Mouse (Mus musculus) midbrain, embryonic 13.5 days (tissue): ENCODE measurements around the gene Baz1b. TPM values are rescaled to one million over a fixed set of nuclear protein-coding genes. Genes with fewer than 3 reads are reported as not detected.

ENCODE experiments used
- ATAC-seq: fragments of 200-750 bp; cut with Nextera tagmentation; 2 replicates; pipeline ENCODE4 v1.8.0; 2017; ENCODE audit warnings: mild to moderate bottlenecking, moderate TSS enrichment, moderate library complexity
- H3K27ac ChIP-seq: fragments of 300-500 bp; sonication (generic); 2 replicates; pipeline ENCODE4 v1.5.1; 2015; ENCODE audit warnings: inconsistent platforms, mild to moderate bottlenecking, moderate library complexity
- H3K27me3 ChIP-seq: fragments of 300-500 bp; sonication (generic); 2 replicates; pipeline ENCODE4 v1.6.1; 2015; ENCODE audit warnings: mild to moderate bottlenecking, inconsistent platforms
- H3K36me3 ChIP-seq: fragments of 300-500 bp; sonication (generic); 2 replicates; pipeline ENCODE4 v1.6.1; 2015; ENCODE audit warnings: mild to moderate bottlenecking, inconsistent platforms
- H3K4me1 ChIP-seq: fragments of 300-500 bp; sonication (generic); replicated peaks from 2 replicates; pipeline ENCODE4 v1.6.1; 2015; ENCODE audit warnings: inconsistent platforms
- H3K4me2 ChIP-seq: fragments of 300-500 bp; sonication (generic); replicated peaks from 2 replicates; pipeline ENCODE4 v1.6.1; 2015; ENCODE audit warnings: moderate library complexity, mild to moderate bottlenecking, inconsistent platforms
- H3K4me3 ChIP-seq: fragments of 300-500 bp; sonication (generic); replicated peaks from 2 replicates; pipeline ENCODE4 v1.5.1; 2015; ENCODE audit warnings: mild to moderate bottlenecking, inconsistent platforms
- H3K9ac ChIP-seq: fragments of 300-500 bp; sonication (generic); replicated peaks from 2 replicates; pipeline ENCODE4 v1.6.1; 2015; ENCODE audit warnings: mild to moderate bottlenecking, inconsistent platforms
- H3K9me3 ChIP-seq: fragments of 300-500 bp; sonication (generic); 2 replicates; pipeline ENCODE4 v1.6.1; 2016; ENCODE audit warnings: mild to moderate bottlenecking, inconsistent platforms
- WGBS: fragments of 180-500 bp; shearing (Covaris S2); methylation state at CpG from one replicate; pipeline ENCODE4 v1.1.7; 2015; 5-methylcytosine and 5-hydroxymethylcytosine counted together
- polyA plus RNA-seq: library from polyadenylated mRNA; unstranded; fragments of >200 nt; fragmentation: Nextera tagmentation; extraction: Ambion mirVana; gene quantifications from 2 replicates; pipeline ENCODE4 v1.2.1, GENCODE M21; 2015

The Baz1b gene
- polyA plus RNA-seq: 40.0 and 44.3 TPM in 2 replicates

DNA sequence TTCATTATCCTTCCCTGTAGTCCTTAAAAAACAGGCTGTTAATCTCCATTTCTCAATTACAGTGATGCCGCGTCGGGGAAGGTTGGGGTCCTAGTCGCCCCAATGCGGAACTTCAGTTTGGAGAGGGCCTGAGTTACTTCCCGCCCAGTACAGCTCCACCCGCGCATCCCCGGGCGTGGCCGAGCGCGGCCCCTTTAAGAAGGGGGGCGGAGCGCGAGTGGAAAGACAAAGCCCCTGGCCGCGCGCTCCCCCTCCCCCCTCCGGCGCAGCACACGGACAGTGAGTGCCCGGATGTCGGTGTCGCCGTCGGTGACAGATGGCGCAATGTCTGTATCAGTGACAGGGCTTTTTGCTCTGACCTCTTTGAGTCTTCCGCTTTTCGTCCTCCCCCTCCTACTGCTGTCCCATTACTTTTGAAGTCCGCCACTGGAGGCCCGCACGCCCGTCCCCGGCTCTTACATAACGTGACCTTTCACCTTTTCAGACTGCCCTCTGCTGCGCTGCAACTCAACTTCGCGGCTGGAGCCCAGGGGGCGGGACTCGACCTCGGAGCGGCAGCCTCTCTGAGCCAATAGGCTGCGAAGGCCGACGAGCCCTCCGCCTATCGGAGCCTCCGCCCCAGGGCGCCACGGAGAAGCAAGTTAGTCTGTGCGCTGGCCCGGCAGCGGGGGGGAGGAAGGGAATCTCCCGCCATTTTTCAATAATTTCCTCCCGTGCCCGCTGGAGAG is at the start of gene Baz1b:
Gene Baz1b, plus strand, starts transcription at position 644 of the 728 bp plus-strand sequence.
- peaks cover 6% of the 10 kb centered on the region; the same call in 1 of the 2 replicates for H3K9me3 ChIP-seq
- peak within 1 kb of the TSS; percentile 98 for H3K9ac ChIP-seq
- H3K4me3 ChIP-seq: peak within 1 kb of the TSS; percentile 98
- no peaks in the 10 kb centered on the region for H3K27me3 ChIP-seq
- H3K4me1 ChIP-seq: peaks cover 33% of the 10 kb centered on the region
- H3K36me3 ChIP-seq: peaks cover 18% of the 10 kb centered on the region
- WGBS: under 1% methylated on average over 57 of the region's 57 CpGs
- H3K27ac ChIP-seq: peak within 1 kb of the TSS; percentile 98
- ATAC-seq: peak; percentile 98
- H3K4me2 ChIP-seq: peak within 1 kb of the TSS; percentile 92

DNA sequence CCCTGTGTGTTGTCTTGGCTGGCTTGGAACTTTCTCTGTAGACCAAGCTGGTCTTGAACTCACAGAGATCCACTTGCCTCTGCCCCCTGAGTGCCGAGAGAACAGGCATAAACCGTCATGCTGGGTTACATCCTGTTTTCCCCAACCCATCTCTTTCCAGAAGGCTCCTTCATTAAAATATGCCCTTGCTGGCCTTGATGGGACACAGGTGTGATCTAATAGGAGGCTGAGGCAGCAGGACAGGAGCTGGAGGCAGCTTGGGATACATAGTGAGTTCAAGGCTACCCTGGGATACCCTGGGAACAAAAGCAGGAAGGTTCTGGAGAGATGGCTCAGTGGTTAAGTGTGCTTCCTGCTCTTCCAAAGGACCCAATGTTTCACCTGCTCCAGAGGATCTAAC is 47.2 kb upstream of the Baz1b start:
- no peak overlapping the region for H3K9ac ChIP-seq
- WGBS: 74% methylated on average over 2 of the region's 2 CpGs
- no peaks in the 10 kb centered on the region for H3K4me1 ChIP-seq
- ATAC-seq: no peak
- peaks cover 8% of the 10 kb centered on the region for H3K27me3 ChIP-seq
- no peak overlapping the region for H3K27ac ChIP-seq
- H3K36me3 ChIP-seq: no peaks in the 10 kb centered on the region
- H3K9me3 ChIP-seq: no peaks in the 10 kb centered on the region
- H3K4me3 ChIP-seq: no peak overlapping the region
- no peak overlapping the region for H3K4me2 ChIP-seq

DNA sequence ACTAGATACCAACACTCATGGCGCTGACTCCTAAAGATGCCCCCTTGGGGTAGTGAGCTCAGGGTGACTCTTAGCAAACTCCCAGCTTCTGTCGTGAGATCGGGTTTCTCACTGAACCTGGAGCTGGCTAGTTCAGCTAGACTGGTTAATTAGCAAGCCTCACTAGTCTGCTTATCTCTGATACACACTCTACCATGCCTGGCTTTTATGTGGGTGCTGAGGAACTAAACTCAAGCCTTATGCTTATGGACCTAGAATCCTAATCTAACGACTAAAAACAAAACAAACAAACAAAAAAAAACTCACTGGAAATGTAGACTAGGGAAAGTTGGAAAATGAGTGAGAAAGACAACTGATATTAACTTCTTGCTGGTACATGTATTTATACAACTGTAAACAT is 42.6 kb upstream of the Baz1b start:
- Histone ChIP-seq H3K4me2 (no peak overlapping the region), H3K27ac (no peak overlapping the region), H3K27me3 (no peaks in the 10 kb centered on the region), H3K4me1 (peaks cover 10% of the 10 kb centered on the region), H3K36me3 (no peaks in the 10 kb centered on the region), H3K9me3 (no peaks in the 10 kb centered on the region), H3K9ac (no peak overlapping the region), H3K4me3 (no peak overlapping the region)
- no peak for ATAC-seq
- 70% methylated on average over 4 of the region's 4 CpGs for WGBS

DNA sequence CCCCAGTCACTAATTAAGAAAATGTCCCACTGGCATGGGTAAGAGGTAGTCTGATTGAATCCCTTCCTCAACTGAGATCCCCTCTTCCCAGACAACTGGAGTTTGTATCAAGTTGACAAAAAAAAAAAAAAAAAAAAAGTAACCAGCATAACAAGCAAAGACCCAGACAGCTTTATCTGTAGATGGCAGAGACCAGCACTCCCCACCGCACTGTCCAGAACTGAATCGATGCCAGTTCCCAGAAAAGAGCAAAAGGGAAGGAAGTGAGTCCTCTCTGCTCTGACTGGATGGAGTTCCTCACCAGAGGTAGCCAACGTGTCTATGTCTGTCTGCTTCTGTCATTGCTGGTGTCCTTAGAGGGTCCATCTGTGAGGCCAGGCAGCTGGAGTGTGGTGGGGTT is 41.5 kb upstream of the Baz1b start:
- no peak overlapping the region for H3K4me2 ChIP-seq
- no peak overlapping the region for H3K9ac ChIP-seq
- H3K27ac ChIP-seq: no peak overlapping the region
- 85% methylated on average over 3 of the region's 3 CpGs for WGBS
- no peaks in the 10 kb centered on the region for H3K27me3 ChIP-seq
- H3K4me1 ChIP-seq: peaks cover 17% of the 10 kb centered on the region
- H3K4me3 ChIP-seq: no peak overlapping the region
- no peaks in the 10 kb centered on the region for H3K9me3 ChIP-seq
- H3K36me3 ChIP-seq: no peaks in the 10 kb centered on the region
- ATAC-seq: no peak

DNA sequence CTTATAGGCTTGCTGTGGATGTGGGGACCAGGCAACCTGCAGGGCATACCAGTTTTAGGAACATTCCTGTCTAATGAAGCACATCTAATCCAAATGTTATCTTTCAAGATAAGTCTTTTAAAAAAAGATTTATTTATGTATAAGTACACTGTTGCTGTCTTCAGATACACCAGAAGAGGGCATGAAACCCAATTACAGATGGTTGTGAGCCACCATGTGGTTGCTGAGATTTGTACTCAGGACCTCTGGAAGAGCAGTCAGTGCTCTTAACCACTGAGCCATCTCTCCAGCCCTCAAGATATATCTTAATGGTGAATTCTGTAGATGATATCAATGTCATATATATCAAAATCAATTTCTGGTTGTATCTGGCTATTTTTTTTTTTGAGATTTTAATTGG is 41.1 kb upstream of the Baz1b start:
- no peak for ATAC-seq
- peaks cover 17% of the 10 kb centered on the region for H3K4me1 ChIP-seq

DNA sequence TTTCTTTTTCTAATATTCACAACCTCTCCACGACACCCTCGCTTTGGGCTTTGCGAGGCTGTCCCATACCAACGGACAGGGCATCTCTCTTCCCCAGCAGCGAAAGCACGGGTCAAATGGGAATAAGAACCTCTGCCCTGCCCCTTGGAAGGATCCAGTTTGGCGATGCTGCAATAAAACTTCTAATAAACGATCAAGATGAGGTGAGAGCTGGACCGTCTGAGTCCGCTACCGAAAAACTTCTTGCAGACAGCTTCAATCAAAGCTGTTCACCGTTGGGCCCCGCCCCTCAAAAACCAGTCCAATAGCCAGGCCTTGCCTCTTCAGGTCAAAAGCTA is 38.4 kb upstream of the Baz1b start:
- peak overlapping the region; percentile 75 for H3K27ac ChIP-seq
- ATAC-seq: no peak
- 3% methylated on average over 13 of the region's 13 CpGs for WGBS

More for the DNA sequence above, 41.1 kb upstream of the Baz1b start:
- H3K27ac ChIP-seq: no peak overlapping the region
- H3K27me3 ChIP-seq: no peaks in the 10 kb centered on the region
- H3K9ac ChIP-seq: no peak overlapping the region
- H3K36me3 ChIP-seq: no peaks in the 10 kb centered on the region
- no peak overlapping the region for H3K4me3 ChIP-seq
- no peak overlapping the region for H3K4me2 ChIP-seq
- no peaks in the 10 kb centered on the region for H3K9me3 ChIP-seq

DNA sequence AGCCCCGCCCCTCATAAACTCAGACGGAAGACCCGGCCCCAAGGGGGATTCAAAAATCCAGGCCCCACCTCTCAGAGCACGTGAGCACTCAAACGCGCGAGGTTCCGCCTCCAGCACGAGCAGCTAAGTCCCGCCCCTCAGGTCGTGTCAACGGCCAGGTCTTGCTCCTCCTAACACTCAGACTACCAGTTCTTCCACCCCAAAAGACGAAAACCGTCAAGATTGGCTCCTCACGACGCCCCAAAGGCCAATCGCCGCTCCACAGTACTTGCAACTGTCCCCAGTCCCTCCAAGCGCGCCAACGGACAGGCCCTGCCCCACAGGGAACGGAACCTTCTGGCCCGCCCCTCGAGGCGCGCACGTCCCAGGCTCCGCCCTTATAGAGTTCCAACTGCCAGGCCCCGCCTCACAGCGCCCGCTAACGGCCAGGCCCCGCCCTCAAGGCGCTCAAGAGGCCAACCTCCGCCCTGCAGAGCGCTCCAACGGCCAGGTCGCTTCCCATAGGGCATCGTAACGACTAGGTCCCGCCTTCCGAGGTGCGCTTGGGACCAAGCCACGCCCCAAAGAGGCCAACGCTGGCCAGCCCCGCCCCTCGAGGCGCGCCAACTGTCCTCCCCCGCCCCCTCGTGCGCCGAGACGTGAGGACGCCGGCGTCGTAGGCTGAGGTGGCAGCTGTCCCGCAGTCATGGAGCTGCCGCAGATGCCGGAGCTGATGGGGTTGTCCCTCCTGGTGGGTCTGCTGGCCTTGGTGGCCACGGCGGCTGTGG is 37.8 kb upstream of the Baz1b start, which contains the start of gene Tbl2:
Gene Tbl2, plus strand, starts transcription at position 605 of the 767 bp plus-strand sequence.
- H3K27me3 ChIP-seq: no peaks in the 10 kb centered on the region
- peak within 1 kb of the TSS; percentile 82 for H3K4me2 ChIP-seq
- peak within 1 kb of the TSS; percentile 73 for H3K9ac ChIP-seq
- under 1% methylated on average over 63 of the region's 63 CpGs for WGBS
- H3K27ac ChIP-seq: peak within 1 kb of the TSS; percentile 75
- ATAC-seq: peak; percentile 97
- H3K4me1 ChIP-seq: peaks cover 17% of the 10 kb centered on the region
- peak within 1 kb of the TSS; percentile 65 for H3K4me3 ChIP-seq
- no peaks in the 10 kb centered on the region for H3K9me3 ChIP-seq
- peaks cover 8% of the 10 kb centered on the region for H3K36me3 ChIP-seq

More for the DNA sequence above, 38.4 kb upstream of the Baz1b start:
- Histone ChIP-seq H3K4me2 (peak overlapping the region; percentile 82), H3K4me1 (peaks cover 17% of the 10 kb centered on the region), H3K9me3 (no peaks in the 10 kb centered on the region), H3K36me3 (peaks cover 3% of the 10 kb centered on the region; the same call in 1 of the 2 replicates), H3K27me3 (no peaks in the 10 kb centered on the region), H3K9ac (peak overlapping the region; percentile 73), H3K4me3 (peak overlapping the region; percentile 65)

DNA sequence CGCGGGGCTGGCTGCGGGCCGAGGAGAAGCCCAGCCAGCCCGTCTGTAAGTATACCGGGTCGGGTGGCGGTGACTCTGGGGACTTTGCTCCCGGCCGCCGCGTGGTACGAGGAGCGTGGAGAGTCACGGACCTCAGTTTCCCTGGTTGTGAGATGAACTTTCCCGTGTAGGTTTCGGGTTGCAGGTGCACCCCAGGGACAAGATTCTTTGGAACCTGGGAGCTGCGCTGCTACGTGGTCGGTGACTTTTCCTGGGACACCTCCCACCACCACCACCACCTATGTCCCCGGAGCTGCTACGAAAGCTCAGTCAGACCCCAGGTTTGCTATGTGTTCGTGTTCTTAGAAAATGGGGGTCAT is 37.3 kb upstream of the Baz1b start:
- Histone ChIP-seq H3K4me2 (peak overlapping the region; percentile 82), H3K9ac (peak overlapping the region; percentile 73), H3K36me3 (peaks cover 13% of the 10 kb centered on the region), H3K27ac (peak overlapping the region; percentile 75; the same call in 1 of the 2 replicates), H3K27me3 (no peaks in the 10 kb centered on the region), H3K4me1 (peaks cover 17% of the 10 kb centered on the region), H3K9me3 (no peaks in the 10 kb centered on the region), H3K4me3 (peak overlapping the region; percentile 65)
- under 1% methylated on average over 23 of the region's 23 CpGs for WGBS
- ATAC-seq: no peak

DNA sequence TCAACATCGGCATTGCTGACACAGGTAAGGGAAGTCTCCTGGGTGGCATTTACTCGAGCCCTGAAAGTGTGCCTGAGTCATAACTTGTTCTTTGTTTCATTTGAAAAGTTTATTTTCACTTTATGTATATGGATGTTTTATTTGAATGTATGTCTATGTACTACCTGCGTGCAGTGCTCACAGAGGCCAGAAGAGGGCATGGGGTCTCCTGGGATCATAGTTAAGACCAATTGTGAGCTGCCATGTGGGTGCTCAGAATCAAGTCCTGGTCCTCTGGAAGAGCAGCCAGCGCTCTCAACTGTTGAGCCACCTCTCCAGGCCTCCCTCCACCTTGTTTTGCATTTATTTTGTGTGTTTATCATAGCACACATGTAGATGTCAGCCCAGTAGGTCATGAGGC is 30.6 kb upstream of the Baz1b start:
- 100% methylated on average over 4 of the region's 4 CpGs for WGBS
- Histone ChIP-seq H3K4me2 (no peak overlapping the region), H3K27me3 (no peaks in the 10 kb centered on the region), H3K4me3 (no peak overlapping the region), H3K36me3 (peaks cover 77% of the 10 kb centered on the region), H3K9ac (no peak overlapping the region), H3K4me1 (no peaks in the 10 kb centered on the region), H3K27ac (no peak overlapping the region), H3K9me3 (no peaks in the 10 kb centered on the region)
- no peak for ATAC-seq

DNA sequence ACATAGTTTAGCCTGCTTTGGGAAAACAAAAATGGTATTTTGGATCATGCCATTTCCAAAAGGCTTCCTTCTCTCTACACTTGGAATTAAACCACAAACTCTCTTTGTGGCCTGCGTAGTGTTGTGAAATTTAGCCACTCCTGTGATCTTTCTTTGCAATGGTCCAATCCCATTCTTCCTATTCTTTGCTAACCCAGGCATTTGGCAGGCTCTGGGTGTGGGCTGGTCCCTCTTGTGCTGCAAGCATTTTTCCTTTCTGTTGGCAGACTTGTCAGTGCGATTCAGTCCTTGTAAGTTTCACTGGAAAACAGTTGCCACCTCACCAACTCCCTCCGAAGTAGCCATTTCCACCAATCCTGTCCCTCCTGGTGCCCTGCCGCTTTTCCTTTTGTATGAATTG is 25.8 kb upstream of the Baz1b start:
- WGBS: over 99% methylated on average over 4 of the region's 4 CpGs
- Histone ChIP-seq H3K27me3 (no peaks in the 10 kb centered on the region), H3K4me3 (no peak overlapping the region), H3K9ac (no peak overlapping the region), H3K4me2 (no peak overlapping the region), H3K36me3 (peaks cover 68% of the 10 kb centered on the region), H3K9me3 (no peaks in the 10 kb centered on the region), H3K27ac (no peak overlapping the region), H3K4me1 (no peaks in the 10 kb centered on the region)
- no peak for ATAC-seq

DNA sequence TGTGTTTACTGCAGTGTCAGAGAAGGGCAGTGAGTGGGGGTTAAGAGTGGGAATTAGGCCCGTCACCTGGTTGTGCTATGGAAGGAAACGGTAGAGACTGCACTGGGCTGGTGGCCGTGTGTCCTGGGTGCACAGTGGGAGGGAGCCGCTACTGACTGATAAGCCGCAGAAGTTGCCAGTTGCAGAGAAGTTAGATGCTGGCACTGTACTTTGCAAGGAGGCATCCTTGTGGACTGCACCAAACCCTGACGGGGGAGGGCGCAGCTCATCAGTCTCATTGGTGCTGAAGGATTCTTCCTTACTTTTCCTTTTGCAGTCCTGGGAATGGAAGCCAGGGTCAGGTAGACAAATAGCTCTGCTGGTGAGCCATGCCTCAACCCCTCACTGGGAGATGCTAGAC is 25.4 kb upstream of the Baz1b start:
- H3K9ac ChIP-seq: no peak overlapping the region
- peaks cover 64% of the 10 kb centered on the region for H3K36me3 ChIP-seq
- H3K27me3 ChIP-seq: no peaks in the 10 kb centered on the region
- no peak overlapping the region for H3K4me3 ChIP-seq
- no peaks in the 10 kb centered on the region for H3K4me1 ChIP-seq
- ATAC-seq: no peak
- 94% methylated on average over 7 of the region's 7 CpGs for WGBS
- no peak overlapping the region for H3K4me2 ChIP-seq
- no peak overlapping the region for H3K27ac ChIP-seq
- no peaks in the 10 kb centered on the region for H3K9me3 ChIP-seq

DNA sequence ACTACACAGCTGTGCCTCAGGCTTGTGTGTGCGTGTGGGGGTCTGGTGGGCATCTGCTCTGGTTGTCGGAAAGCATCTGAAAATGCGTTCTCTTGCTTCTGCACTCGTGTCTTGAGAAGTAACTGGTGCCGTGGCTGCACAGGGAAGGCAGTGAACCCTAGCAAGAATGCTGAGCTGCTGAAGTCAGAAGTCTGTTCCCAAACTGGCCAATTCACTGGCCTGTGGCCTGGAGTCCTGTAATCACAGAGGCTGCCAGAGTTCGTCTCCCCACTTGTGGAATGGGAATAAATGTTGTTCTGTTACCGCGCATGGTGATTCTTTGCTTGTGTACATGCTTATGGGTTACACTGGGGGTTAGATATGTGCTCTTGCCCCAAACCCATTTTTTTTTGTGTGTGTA is 24.7 kb upstream of the Baz1b start:
- no peak overlapping the region for H3K27ac ChIP-seq
- no peaks in the 10 kb centered on the region for H3K27me3 ChIP-seq
- H3K4me2 ChIP-seq: no peak overlapping the region
- no peak overlapping the region for H3K4me3 ChIP-seq
- H3K4me1 ChIP-seq: no peaks in the 10 kb centered on the region
- no peaks in the 10 kb centered on the region for H3K9me3 ChIP-seq
- 95% methylated on average over 8 of the region's 8 CpGs for WGBS
- peaks cover 57% of the 10 kb centered on the region for H3K36me3 ChIP-seq
- no peak for ATAC-seq
- no peak overlapping the region for H3K9ac ChIP-seq
